Mouse (Mus musculus) heart, embryonic 16.5 days (tissue): ENCODE measurements at regions not wholly inside any gene's neighbourhood (a gene's known extent, or its start where the extent isn't known, plus 50 kb on each side); places are given as distances from the start of the nearest gene placed in this dataset.
A peak's percentile ranks its signal among the peaks of the same experiment; 100 is the strongest.

Experiments used
- ATAC-seq: fragments of 200-750 bp; cut with Nextera tagmentation; replicated peaks from 2 replicates; pipeline ENCODE4 v1.8.0; 2017; ENCODE audit warnings: moderate number of reproducible peaks; ENCODE audit not compliant: insufficient read depth, low FRiP score; ENCODE audit errors: extremely low read depth
- H3K27ac ChIP-seq: fragments of 300-500 bp; sonication (generic); 2 replicates; pipeline ENCODE4 v1.5.1; 2014; ENCODE audit warnings: mild to moderate bottlenecking, low read length, control low read depth, moderate library complexity
- H3K27me3 ChIP-seq: fragments of 300-500 bp; sonication (generic); 2 replicates; pipeline ENCODE4 v1.6.1; 2014; ENCODE audit warnings: low read length, mixed read lengths; ENCODE audit not compliant: control insufficient read depth, insufficient read depth
- H3K36me3 ChIP-seq: fragments of 300-500 bp; sonication (generic); 2 replicates; pipeline ENCODE4 v1.6.1; 2014; ENCODE audit not compliant: control insufficient read depth, insufficient read depth
- H3K4me1 ChIP-seq: fragments of 300-500 bp; sonication (generic); 2 replicates; pipeline ENCODE4 v1.6.1; 2014; ENCODE audit warnings: low read length, mixed read lengths; ENCODE audit not compliant: control insufficient read depth, insufficient read depth
- H3K4me2 ChIP-seq: fragments of 300-500 bp; sonication (generic); 2 replicates; pipeline ENCODE4 v1.6.1; 2014; ENCODE audit warnings: low read depth, mild to moderate bottlenecking, control low read depth, low read length
- H3K4me3 ChIP-seq: fragments of 300-500 bp; sonication (generic); 2 replicates; pipeline ENCODE4 v1.5.1; 2014; ENCODE audit warnings: mild to moderate bottlenecking, control low read depth, low read length
- H3K9ac ChIP-seq: fragments of 300-500 bp; sonication (generic); 2 replicates; pipeline ENCODE4 v1.6.1; 2014; ENCODE audit warnings: low read length, control low read depth
- H3K9me3 ChIP-seq: fragments of 300-500 bp; sonication (generic); replicated peaks from 2 replicates; pipeline ENCODE4 v1.6.1; 2016; ENCODE audit warnings: low read length; ENCODE audit not compliant: control insufficient read depth
- WGBS: fragments of 180-500 bp; shearing (Covaris S2); extraction: QIAGEN DNeasy Blood & Tissue Kit; methylation state at CpG from one replicate; pipeline ENCODE4 v1.1.7; 2014; 5-methylcytosine and 5-hydroxymethylcytosine counted together

GRCm38 (mm10) chr16:86718353-86718752, 635.6 kb upstream of the N6amt1 start:
- H3K9me3 ChIP-seq = no peaks in the 10 kb centered on the region
- no peak overlapping the region for H3K4me2 ChIP-seq
- no peaks in the 10 kb centered on the region for H3K27me3 ChIP-seq
- 36% methylated on average over 7 of the region's 7 CpGs for WGBS
- H3K36me3 ChIP-seq = no peaks in the 10 kb centered on the region
- H3K27ac ChIP-seq = no peak overlapping the region
- no peak overlapping the region for H3K4me3 ChIP-seq
- no peak for ATAC-seq
- H3K4me1 ChIP-seq = peaks cover 4% of the 10 kb centered on the region; the same call in 1 of the 2 replicates
- no peak overlapping the region for H3K9ac ChIP-seq

GRCm38 (mm10) chr16:86701700-86702099, 652.3 kb upstream of the N6amt1 start:
- no peaks in the 10 kb centered on the region for H3K27me3 ChIP-seq
- H3K9ac ChIP-seq = no peak overlapping the region
- no peak overlapping the region for H3K4me3 ChIP-seq
- H3K27ac ChIP-seq = no peak overlapping the region
- H3K36me3 ChIP-seq = no peaks in the 10 kb centered on the region
- no peaks in the 10 kb centered on the region for H3K9me3 ChIP-seq
- no peak overlapping the region for H3K4me2 ChIP-seq
- no peaks in the 10 kb centered on the region for H3K4me1 ChIP-seq
- WGBS = 65% methylated on average over 4 of the region's 4 CpGs
- no peak for ATAC-seq

- Histone ChIP-seq H3K4me2 (no peak overlapping the region), H3K4me1 (no peaks in the 10 kb centered on the region), H3K4me3 (no peak overlapping the region), H3K9me3 (no peaks in the 10 kb centered on the region), H3K27me3 (no peaks in the 10 kb centered on the region), H3K27ac (peak overlapping the region; percentile 65), H3K36me3 (no peaks in the 10 kb centered on the region), H3K9ac (no peak overlapping the region)
- peak; percentile 69 for ATAC-seq
- WGBS = 16% methylated on average over 3 of the region's 3 CpGs
These were observed 659.5 kb upstream of the N6amt1 start for GRCm38 (mm10) chr16:86694497-86694896.

- Histone ChIP-seq H3K9me3 (0 out of 2 replicates have a peak, but pooled peaks cover 2% of the 10 kb centered on the region), H3K27ac (no peak overlapping the region), H3K4me2 (no peak overlapping the region), H3K4me3 (no peak overlapping the region), H3K27me3 (no peaks in the 10 kb centered on the region), H3K36me3 (no peaks in the 10 kb centered on the region), H3K4me1 (no peaks in the 10 kb centered on the region), H3K9ac (no peak overlapping the region)
- WGBS = 67% methylated on average over 3 of the region's 3 CpGs
- ATAC-seq = no peak
These were observed 694.8 kb upstream of the N6amt1 start for GRCm38 (mm10) chr16:86659154-86659553.

- WGBS = 67% methylated on average over 5 of the region's 5 CpGs
- no peak overlapping the region for H3K4me3 ChIP-seq
These were observed 706.7 kb upstream of the N6amt1 start for GRCm38 (mm10) chr16:86647316-86647715.

GRCm38 (mm10) chr16:86646753-86647152, 707.2 kb upstream of the N6amt1 start:
- H3K36me3 ChIP-seq = no peaks in the 10 kb centered on the region
- H3K27me3 ChIP-seq = no peaks in the 10 kb centered on the region
- 0 out of 2 replicates have a peak, but pooled peaks cover 2% of the 10 kb centered on the region for H3K4me1 ChIP-seq
- H3K4me2 ChIP-seq = no peak overlapping the region
- no peak overlapping the region for H3K27ac ChIP-seq
- no peaks in the 10 kb centered on the region for H3K9me3 ChIP-seq
- H3K4me3 ChIP-seq = no peak overlapping the region
- ATAC-seq = no peak
- 46% methylated on average over 2 of the region's 2 CpGs for WGBS
- no peak overlapping the region for H3K9ac ChIP-seq

More at GRCm38 (mm10) chr16:86647316-86647715, 706.7 kb upstream of the N6amt1 start:
- no peaks in the 10 kb centered on the region for H3K27me3 ChIP-seq
- H3K9me3 ChIP-seq = no peaks in the 10 kb centered on the region
- no peak overlapping the region for H3K9ac ChIP-seq
- no peak overlapping the region for H3K27ac ChIP-seq
- 0 out of 2 replicates have a peak, but pooled peaks cover 2% of the 10 kb centered on the region for H3K4me1 ChIP-seq
- ATAC-seq = no peak
- no peaks in the 10 kb centered on the region for H3K36me3 ChIP-seq
- no peak overlapping the region for H3K4me2 ChIP-seq

- no peak overlapping the region for H3K27ac ChIP-seq
- no peak overlapping the region for H3K4me3 ChIP-seq
- WGBS = 80% methylated on average over 1 of the region's 1 CpGs
- H3K27me3 ChIP-seq = no peaks in the 10 kb centered on the region
- H3K9me3 ChIP-seq = no peaks in the 10 kb centered on the region
- no peak overlapping the region for H3K9ac ChIP-seq
- H3K4me2 ChIP-seq = no peak overlapping the region
- ATAC-seq = no peak
- H3K4me1 ChIP-seq = 0 out of 2 replicates have a peak, but pooled peaks cover 2% of the 10 kb centered on the region
- H3K36me3 ChIP-seq = no peaks in the 10 kb centered on the region
These were observed 708.5 kb upstream of the N6amt1 start for GRCm38 (mm10) chr16:86645436-86645835.

GRCm38 (mm10) chr16:86644912-86645312, 709.1 kb upstream of the N6amt1 start:
- no peaks in the 10 kb centered on the region for H3K36me3 ChIP-seq
- no peaks in the 10 kb centered on the region for H3K27me3 ChIP-seq
- peak overlapping the region; percentile 24; the same call in 1 of the 2 replicates for H3K27ac ChIP-seq
- peak; percentile 10; the same call in 1 of the 2 replicates for ATAC-seq
- H3K9ac ChIP-seq = no peak overlapping the region
- 0 out of 2 replicates have a peak, but pooled peaks cover 2% of the 10 kb centered on the region for H3K4me1 ChIP-seq
- H3K9me3 ChIP-seq = no peaks in the 10 kb centered on the region
- WGBS = 29% methylated on average over 2 of the region's 2 CpGs
- no peak overlapping the region for H3K4me2 ChIP-seq
- no peak overlapping the region for H3K4me3 ChIP-seq

- no peak overlapping the region for H3K4me3 ChIP-seq
These were observed 702.5 kb upstream of the Adamts5 start for GRCm38 (mm10) chr16:86604166-86604565.

More at GRCm38 (mm10) chr16:86604166-86604565, 702.5 kb upstream of the Adamts5 start:
- H3K27me3 ChIP-seq = no peaks in the 10 kb centered on the region
- no peaks in the 10 kb centered on the region for H3K36me3 ChIP-seq
- no peak overlapping the region for H3K4me2 ChIP-seq
- H3K27ac ChIP-seq = no peak overlapping the region
- no peaks in the 10 kb centered on the region for H3K4me1 ChIP-seq
- no peak for ATAC-seq
- no peaks in the 10 kb centered on the region for H3K9me3 ChIP-seq
- WGBS = 73% methylated on average over 7 of the region's 7 CpGs
- no peak overlapping the region for H3K9ac ChIP-seq
